Mouse (Mus musculus): ENCODE results near the gene Neurl4.

The Neurl4 gene

GRCm38 (mm10) chr11:69930967-69931537 is 30.2 kb downstream of the Neurl4 start:
- in situ Hi-C loops (cut with MseI, MboI), result no loop called here

GRCm38 (mm10) chr11:69931769-69932168 is 30.9 kb downstream of the Neurl4 start:
- in situ Hi-C loops (cut with MseI, MboI), result no loop called here

DNA sequence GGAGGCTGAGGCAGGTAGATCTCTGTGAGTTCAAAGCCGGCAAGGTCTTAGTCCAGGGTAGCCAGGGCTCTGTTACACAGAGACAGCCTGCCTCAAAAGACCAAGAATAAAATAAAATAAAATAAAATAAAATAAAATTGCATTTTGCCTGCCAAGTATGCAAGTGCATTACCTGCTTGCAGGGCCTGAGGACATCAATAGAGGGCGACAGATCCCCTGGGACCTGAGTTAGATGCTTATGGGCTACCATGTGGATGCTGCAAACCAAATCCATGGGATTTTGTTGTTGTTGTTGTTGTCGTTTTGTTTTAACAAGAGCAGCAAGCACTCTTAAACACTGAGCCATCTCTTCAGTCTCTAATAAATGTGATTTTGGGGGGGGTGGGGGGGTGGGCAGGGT is 31.4 kb downstream of the Neurl4 start:
- in situ Hi-C loops (cut with MseI, MboI), result no loop called here

DNA sequence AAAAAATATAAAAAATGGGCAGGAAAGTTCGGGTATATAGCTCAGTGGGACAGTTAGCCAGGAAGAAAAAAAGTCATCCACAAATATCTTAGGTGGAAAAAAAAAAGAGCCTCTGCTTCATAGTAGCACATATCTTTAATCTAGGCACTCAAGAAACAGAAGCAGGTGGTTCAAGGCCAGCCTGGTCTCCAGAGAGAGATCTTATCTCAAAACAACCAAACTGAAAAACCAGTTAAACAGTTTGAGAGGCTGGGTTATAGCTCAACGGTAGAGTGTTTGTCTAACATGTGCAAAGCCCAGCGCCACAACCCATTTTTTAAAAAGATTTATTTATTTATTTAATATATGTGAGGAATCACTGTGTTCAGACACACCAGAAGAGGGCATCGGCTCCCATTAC is 32.2 kb downstream of the Neurl4 start:
- in situ Hi-C loops (cut with MseI, MboI), result no loop called here

DNA sequence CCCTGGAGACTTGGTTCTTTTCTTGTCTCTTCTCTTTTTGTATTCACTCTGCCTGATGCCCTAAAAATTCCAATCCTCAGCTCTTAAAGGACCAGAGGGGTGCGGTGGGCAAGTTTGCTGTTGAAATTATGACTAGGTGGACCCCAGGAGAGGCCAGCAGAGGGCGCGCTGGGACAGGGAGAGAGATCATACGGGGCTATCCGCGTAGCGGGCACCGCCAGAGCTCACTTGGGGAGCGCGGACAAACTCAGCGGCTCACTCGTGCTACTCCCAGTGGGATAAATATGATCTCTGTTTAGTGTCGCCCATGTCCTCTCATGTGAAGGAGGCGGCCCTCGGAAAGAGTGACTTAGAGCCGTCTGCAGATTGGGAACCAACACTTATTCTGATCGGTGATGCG is 33.3 kb downstream of the Neurl4 start:
- in situ Hi-C loops (cut with MseI, MboI), result no loop called here

DNA sequence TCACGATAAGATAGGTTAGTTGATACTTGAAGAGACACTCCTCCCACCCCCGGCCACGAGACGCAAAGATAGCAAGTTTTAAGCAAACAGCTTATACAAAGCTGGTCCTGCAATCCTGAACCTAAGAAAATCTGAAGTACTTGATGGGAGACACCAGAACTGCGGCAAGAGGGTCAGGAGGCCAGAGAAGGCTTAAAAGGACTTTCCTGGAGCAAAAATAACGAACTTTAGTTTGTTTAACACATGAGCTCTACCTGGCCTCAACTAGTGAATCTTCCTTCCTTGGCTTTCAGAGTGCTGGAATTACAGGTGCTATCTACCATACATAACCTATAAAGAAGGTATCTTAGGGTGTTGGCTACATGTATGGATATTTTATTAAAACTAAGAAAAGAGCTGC is 33.8 kb downstream of the Neurl4 start:
- in situ Hi-C loops (cut with MseI, MboI), result no loop called here

- in situ Hi-C loops (cut with MseI, MboI), result no loop called here
Measured at GRCm38 (mm10) chr11:69935137-69935879, 34.4 kb downstream of the Neurl4 start, which contains the start of gene Ybx2. TSS of gene Ybx2 (plus strand) at chr11:69935796.

GRCm38 (mm10) chr11:69936156-69936555 is 35.3 kb downstream of the Neurl4 start:
- in situ Hi-C loops (cut with MseI, MboI), result no loop called here

DNA sequence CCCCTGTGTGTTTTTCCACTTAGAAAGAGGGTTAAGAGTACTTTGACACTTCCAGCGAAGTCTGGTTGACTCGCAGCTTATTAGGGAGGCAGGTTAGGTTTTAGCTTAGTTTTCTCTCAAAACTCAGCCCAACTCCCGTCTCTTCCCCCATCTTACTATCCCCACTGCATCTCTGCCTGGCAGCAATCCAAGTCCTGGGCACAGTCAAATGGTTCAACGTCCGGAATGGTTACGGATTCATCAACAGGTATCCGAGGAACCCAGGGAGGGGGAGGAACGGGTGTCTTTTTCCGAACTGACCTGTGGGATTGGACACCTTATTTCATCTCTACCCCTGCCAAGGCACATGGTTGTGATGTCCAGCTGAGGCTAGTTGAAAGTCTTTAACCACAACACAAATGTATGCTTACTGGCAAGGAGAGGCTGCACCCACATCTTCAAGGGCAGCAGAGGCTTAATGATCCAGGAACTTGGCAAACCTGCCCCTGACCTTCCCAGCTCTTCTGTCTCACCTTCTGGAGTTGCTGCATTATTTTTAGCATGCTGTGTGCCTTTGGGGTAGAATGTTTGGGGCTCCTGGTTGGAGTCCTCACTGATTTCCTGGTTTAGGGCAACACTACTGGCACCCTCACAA is 36.0 kb downstream of the Neurl4 start:
- in situ Hi-C loops (cut with MseI, MboI), result no loop called here

DNA sequence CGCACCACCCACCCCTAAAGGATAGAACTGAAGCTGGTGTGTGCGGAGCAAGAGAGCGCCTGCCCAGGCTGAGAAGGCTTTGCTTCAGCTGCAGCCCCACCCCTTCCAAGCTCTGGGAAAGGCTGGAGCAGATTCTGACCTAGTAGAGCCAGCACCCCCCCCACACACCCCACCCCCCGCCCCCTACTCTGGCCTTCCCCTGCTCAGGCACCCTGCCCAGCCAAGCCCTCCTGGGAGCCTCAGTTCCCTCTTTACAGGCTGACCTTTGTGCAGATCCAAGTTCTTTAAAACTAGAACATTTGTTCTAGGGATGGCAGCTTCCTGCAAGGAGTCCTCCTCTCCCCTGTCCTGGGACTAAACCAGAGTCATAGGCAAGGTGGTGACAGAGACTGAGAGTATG is 36.5 kb downstream of the Neurl4 start:
- in situ Hi-C loops (cut with MseI, MboI), result no loop called here

DNA sequence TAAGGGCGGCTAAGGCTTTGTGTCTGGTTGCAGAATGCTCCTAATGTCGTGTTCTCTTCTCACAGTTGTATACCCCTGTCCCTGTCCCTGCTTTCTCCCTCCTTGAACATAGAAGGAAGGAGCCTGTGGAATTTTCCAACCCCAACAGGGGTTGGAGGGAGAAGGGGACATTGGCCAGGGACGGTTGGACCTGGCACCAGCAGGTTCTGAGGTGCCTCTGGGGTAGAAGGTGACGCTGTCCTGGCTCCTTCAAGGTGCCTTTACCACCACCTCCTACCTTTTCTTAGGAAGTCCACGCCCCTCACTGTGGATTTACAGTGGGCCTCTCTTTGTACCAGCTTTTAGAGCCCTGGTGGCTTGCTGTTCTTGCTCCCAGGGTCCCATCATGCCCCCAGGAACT is 37.0 kb downstream of the Neurl4 start:
- in situ Hi-C loops (cut with MseI, MboI), result no loop called here

DNA sequence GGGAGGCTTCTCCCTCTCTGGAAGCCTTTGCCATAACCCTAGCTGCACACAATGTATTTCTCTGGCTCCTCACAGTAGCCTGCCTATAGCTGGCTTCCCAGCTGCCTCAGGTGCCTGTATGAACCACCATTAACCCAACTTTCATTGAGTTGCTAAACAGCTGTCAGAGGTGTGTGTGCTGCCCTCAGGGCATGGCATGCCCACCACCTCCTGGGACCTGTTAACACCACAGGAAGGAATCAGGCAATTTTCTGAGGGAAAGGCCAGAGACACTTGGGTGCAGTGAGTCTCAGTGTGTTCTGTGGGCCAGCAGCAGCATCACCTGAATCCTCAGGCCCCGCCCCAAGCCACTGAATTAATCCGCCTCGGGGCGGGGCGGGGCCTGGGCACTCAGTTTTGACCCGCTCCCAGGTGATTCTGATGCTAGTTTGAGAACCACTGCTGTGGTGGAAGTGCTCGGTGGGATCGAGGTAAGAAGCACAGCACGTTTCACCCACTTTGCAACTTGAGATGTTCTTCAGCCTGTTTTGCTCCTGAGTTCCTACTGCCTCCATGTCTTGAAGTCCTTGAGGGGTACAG is 37.6 kb downstream of the Neurl4 start:
- in situ Hi-C loops (cut with MseI, MboI), result no loop called here

GRCm38 (mm10) chr11:69939181-69939580 is 38.3 kb downstream of the Neurl4 start:
- in situ Hi-C loops (cut with MseI, MboI), result no loop called here

DNA sequence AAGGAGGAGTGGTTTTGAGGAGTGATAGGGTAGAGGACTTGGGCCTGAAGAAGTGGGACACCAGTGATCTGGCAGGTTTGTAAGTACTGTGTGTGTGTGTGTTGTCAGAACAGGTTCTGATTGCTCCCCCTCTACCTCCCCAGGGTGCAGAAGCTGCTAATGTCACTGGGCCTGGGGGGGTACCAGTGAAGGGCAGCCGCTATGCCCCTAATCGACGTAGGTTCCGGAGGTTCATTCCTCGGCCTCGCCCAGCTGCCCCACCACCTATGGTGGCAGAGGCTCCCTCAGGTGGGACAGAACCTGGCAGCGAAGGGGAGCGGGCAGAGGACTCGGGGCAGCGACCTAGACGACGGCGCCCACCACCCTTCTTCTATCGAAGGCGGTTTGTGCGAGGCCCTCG is 38.9 kb downstream of the Neurl4 start:
- in situ Hi-C loops (cut with MseI, MboI), result no loop called here

DNA sequence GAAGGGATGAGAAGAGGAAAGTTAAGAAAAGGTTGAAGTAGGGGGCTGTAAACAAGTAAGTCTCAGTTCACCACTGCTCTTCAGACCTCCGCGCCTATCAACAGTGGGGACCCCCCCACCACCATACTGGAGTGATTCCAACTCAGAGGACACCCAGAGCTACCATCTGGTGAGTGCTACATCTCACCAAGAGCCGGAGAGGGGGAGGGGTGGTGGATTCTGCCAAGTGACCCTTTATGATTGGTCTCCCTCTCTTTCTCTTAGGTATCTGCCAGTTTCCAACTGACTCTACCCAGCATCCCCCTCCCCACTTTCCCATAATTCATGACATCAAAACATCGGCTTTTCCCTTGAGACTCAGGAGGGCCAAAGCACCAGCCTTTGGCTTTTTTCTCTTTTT is 40.1 kb downstream of the Neurl4 start:
- in situ Hi-C loops (cut with MseI, MboI), result no loop called here

- in situ Hi-C loops (cut with MseI, MboI), result no loop called here
Measured at GRCm38 (mm10) chr11:69945216-69945615, 44.3 kb downstream of the Neurl4 start.

DNA sequence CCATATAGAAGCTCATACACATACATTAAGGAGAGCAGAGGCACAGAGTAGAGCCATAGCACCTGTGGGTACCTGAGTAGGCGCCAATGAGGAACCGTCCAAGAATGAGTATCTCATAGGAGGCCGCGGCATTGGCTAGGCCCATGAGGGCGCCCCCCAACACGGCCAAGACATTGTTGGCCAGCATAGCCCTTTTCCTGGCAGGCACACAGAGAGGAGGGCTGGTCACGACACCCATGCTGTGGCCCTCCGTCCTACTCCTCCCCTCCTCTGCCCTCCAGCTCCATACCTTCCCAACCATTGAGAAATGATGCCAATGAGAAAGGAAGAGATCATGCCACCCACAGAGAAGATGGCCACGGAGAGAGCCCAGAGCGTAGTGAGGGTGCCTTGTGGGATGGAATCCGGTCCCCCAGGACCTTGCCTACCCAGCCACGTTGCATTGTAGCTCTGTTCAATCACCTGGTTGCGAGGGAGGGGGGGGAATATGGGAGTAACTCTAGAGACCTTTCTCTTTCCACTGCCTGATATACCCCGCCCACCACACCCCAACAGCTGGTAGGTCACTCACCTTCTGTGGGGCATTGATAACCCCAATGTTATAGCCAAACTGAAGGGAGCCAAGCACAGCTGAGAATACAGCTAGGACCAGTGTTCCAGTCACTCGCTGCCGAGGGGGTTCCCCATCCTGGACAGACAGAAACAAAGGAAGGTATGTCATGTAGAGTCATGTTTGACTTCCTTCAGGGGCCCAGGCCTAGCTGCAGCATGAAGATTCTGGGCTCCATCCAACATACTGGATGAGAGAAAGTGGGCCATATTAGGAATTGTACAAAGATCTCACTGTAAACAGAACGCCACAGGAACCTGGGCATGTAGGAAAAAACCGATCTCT is 45.4 kb downstream of the Neurl4 start:
- in situ Hi-C loops (cut with MseI, MboI), result no loop called here

GRCm38 (mm10) chr11:69947337-69948065 is 46.6 kb downstream of the Neurl4 start:
- in situ Hi-C loops (cut with MseI, MboI), result no loop called here

DNA sequence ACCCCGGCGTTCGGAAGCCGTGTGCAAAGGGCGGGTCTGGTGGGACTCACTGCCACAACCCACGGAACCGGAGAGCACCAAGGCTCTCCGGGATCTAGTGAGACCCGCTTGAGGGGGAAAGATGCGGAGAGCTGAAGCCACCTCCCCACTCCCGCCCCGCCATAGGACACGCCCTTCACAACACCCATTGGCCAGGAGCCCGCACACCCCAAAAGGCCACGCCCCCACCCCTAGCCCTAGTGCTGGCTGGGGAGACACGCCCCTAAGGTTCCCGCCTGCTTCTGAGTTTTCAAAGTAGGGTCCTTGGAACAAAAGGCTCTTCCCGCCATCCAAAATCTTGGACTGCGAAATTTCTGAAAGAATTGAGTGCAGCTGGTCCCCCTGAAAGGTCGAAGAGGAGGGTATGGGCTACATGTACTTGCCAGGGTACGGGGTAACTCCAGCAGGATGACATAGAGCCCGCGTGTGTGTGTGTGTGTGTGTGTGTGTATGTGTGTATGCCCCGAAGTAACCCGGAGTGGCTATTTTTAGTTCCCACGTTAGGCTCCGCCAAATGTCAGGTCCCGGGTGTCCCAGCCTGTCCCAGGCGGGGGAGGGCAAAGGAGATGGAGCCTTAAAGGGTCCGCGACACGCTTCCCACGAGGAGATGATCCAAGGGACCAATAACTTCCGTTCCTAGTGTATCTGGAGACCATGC is 47.3 kb downstream of the Neurl4 start, which contains the start of gene Slc2a4:
Gene Slc2a4 (minus strand): TSS at position 123 of the 697 bp plus-strand sequence.
- in situ Hi-C loops (cut with MseI, MboI), result no loop called here

DNA sequence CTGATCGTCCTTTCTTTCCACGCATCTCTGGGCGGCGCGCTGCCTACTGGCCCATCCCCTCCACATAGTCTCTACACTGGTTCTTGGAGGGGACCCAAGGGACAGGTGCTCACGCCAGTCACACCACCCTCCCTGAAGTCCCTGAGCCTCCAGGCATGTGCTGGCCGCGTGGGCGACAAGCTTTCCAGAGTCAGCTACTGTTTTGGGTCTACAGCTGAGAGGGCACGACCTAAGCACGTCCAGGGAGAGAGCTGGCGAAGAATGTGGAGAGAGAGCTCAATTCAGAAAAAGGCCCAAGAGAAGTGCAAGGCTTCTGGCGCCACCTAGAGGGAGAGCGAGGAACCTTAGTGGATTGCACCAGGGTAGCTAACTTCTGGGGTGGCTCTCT is 47.9 kb downstream of the Neurl4 start:
- in situ Hi-C loops (cut with MseI, MboI), result no loop called here

All from mouse trophoblast stem cell (cell line).